8 mouse cellular contexts compared by ENCODE assay signal in the genomic region with DNA sequence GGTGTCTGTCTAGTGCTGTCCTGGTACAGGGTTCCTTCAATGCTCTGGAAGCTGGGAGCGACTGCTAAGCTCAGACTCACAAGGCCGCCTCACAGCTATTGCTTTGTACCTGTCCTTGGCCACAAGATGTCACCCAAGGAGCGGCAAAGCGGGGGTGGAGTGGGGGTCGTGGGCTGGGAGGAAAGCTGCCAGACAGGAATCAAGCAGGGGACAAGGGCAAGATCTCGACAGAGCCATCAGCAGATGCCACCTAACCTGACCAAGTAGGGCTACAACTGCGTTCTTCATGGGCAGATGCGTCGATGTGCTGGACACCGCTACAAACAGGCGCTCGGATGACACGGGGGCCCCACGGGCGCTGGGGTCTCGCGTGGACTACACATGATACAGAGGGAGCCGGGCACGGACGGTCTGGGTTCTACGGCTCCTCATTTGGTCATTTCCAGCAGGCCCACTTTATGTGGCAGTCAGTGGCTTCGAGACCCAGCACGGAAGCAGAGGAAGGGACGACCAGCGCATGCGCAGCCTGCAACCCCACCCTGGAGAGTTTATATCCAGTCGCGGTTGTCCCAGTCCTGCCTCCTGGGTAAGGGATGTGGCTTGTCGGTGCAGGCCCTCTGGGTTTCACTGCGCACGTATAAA.
DNase-seq lines count a peak whose midpoint lies in the region; ATAC-seq and TF ChIP-seq lines count a peak whose summit lies in the region.

No protein-coding gene starts in this region.

- peak overlapping the region; percentile 40; the same call in 1 of the 2 replicates for H3K27ac ChIP-seq in forebrain, postnatal 0 days (ENCODE audit: low read depth, low read length)
- H3K27ac ChIP-seq in hindbrain, embryonic 12.5 days, result peak overlapping the region; percentile 66

- no peaks in the 10 kb centered on the region for H3K27me3 ChIP-seq in forebrain, postnatal 0 days (ENCODE audit: insufficient read depth, low read length)
- peaks cover 9% of the 10 kb centered on the region; the same call in 1 of the 2 replicates for H3K27me3 ChIP-seq in hindbrain, embryonic 12.5 days

- peak overlapping the region; percentile 43 for H3K4me3 ChIP-seq in forebrain, postnatal 0 days (ENCODE audit: low read depth, low read length)
- peak overlapping the region; percentile 35 for H3K4me3 ChIP-seq in hindbrain, embryonic 12.5 days

- peaks cover 18% of the 10 kb centered on the region for H3K36me3 ChIP-seq in forebrain, postnatal 0 days (ENCODE audit: insufficient read depth)
- H3K36me3 ChIP-seq in hindbrain, embryonic 12.5 days, result peaks cover 13% of the 10 kb centered on the region

- TF ChIP-seq CTCF in forebrain, postnatal 0 days (IDR thresholded peaks at IDR 0.05; ENCODE audit: low read depth), result peak; percentile 77

- peak overlapping the region; percentile 65 for H3K4me2 ChIP-seq in forebrain, postnatal 0 days (ENCODE audit: low read depth)
- peak overlapping the region; percentile 62 for H3K4me2 ChIP-seq in hindbrain, embryonic 12.5 days (replicated peaks)

- peak overlapping the region; percentile 60 for H3K9ac ChIP-seq in forebrain, postnatal 0 days
- peak overlapping the region; percentile 65 for H3K9ac ChIP-seq in hindbrain, embryonic 12.5 days

- H3K9me3 ChIP-seq in forebrain, postnatal 0 days (ENCODE audit: low read length), result no peaks in the 10 kb centered on the region
- H3K9me3 ChIP-seq in hindbrain, embryonic 12.5 days (replicated peaks), result no peaks in the 10 kb centered on the region

- DNase-seq in cerebellum, adult 9-10 months, result peak; percentile 51
- peak; percentile 79 for DNase-seq in forebrain, postnatal 0 days
- peak; percentile 42 to 44 for DNase-seq in left cerebral cortex, adult 18-20 months (ENCODE audit: low spot score in 2 of 2)
- peak; percentile 57 for DNase-seq in lung, postnatal 36 days
- peak; percentile 52 for DNase-seq in retina, postnatal 7 days (ENCODE audit: low read depth, low spot score)
- DNase-seq in MN1 (ENCODE audit: low spot score), result no peak

- WGBS in forebrain, postnatal 0 days, result 38% methylated on average over 31 of the region's 31 CpGs
- 28% methylated on average over 31 of the region's 31 CpGs for WGBS in hindbrain, embryonic 12.5 days

- no peaks in the 10 kb centered on the region for H3K4me1 ChIP-seq in forebrain, postnatal 0 days (ENCODE audit: insufficient read depth)
- H3K4me1 ChIP-seq in hindbrain, embryonic 12.5 days, result peaks cover 34% of the 10 kb centered on the region

- peak; percentile 60 for ATAC-seq in activated CD4-positive, CD25-positive, alpha-beta regulatory T cell, adult 4 months
- ATAC-seq in forebrain, postnatal 0 days, result peak; percentile 70
- ATAC-seq in hindbrain, embryonic 12.5 days (ENCODE audit: low FRiP score), result peak; percentile 52
